Mouse (Mus musculus): Measurements from ENCODE around the gene Trim12a. TPM values are rescaled to one million over a fixed set of nuclear protein-coding genes. Genes with fewer than 3 reads are reported as not detected.
A peak's percentile ranks its signal among the peaks of the same experiment; 100 is the strongest.
"Not testable (repeated sequence)": the region's sequence is repeated elsewhere in the genome, so short reads cannot be mapped to it uniquely, and the experiment has no call there.

Gene Trim12a
- 2.2 and 2.8 TPM in 2 replicates for total RNA-seq (2014; rRNA removed)
- polyA plus RNA-seq (2015; fragmentation: Nextera tagmentation; extraction: Ambion mirVana): 3.1 and 3.7 TPM in 2 replicates

DNA sequence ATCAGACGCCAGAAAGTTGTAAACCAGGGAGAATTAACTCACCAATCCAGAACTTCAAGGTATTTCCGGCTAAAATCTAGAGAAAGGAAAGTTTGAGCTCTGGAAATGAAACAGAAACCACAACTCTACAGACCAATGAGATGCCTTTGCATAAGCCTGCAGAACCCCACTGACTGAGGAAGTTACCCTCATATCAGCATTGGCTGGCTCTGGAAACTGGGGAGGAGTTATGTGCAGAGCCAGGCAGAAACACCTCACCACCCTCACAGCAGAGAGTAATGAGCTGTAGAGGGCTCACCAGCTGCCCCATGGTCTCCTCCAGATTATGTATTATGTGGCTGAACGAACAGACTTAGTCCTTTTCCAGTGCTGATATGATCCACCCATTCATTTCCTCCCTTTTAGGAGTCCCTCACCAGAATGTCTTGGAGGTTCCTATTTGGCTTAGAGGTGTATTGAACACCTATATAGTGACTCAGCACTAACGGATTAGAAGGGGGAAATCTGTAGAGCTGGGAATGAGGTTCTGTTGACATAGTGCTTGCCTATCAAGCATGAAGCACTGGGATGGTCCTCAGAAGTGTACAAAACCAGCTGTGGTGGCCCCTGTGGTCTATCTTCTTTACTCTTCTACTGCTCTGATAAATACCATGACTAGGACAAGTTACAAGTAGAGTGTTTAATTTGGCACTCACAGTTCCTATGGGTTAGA, at the start of gene Trim12a:
Trim12a (minus strand) TSS at position 98 of the 712 bp plus-strand sequence.
- Histone ChIP-seq H3K4me2 (ENCODE audit: low read depth, low read length) (peak within 1 kb of the TSS; percentile 43), H3K4me3 (ENCODE audit: low read length) (peak within 1 kb of the TSS; percentile 32)
- ATAC-seq: peak; percentile 74; the same call in 1 of the 2 replicates
- H3K36me3 ChIP-seq (ENCODE audit: insufficient read depth, low read length); H3K27ac ChIP-seq; H3K9ac ChIP-seq (replicated peaks; ENCODE audit: low read length); H3K4me1 ChIP-seq (ENCODE audit: insufficient read depth, low read length); DNase-seq (ENCODE audit: low spot score); H3K27me3 ChIP-seq (ENCODE audit: insufficient read depth, low read length); H3K9me3 ChIP-seq (ENCODE audit: low read length): not testable (repeated sequence)
- WGBS: 24% methylated on average over 4 of the region's 4 CpGs

DNA sequence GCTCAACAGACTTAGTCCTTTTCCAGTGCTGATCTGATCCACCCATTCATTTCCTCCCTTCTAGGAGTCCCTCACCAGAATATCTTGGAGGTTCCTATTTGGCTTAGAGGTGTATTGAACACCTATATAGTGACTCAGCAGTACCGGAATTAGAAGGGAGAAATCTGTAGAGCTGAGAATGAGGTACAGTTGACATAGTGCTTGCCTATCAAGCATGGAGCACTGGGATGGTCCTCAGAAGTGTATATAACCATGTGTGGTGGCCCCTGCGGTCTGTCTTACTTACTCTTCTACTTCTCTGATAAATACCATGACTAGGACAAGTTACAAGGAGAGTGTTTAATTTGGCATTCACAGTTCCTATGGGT, 38.3 kb upstream of the Trim12a start:
- WGBS: 87% methylated on average over 2 of the region's 2 CpGs
- TF ChIP-seq CTCF (IDR thresholded peaks at IDR 0.05; ENCODE audit: low read depth): no peak
- H3K36me3 ChIP-seq (ENCODE audit: insufficient read depth, low read length): no peaks in the 10 kb centered on the region
- H3K27me3 ChIP-seq (ENCODE audit: insufficient read depth, low read length): no peaks in the 10 kb centered on the region
- H3K9me3 ChIP-seq (ENCODE audit: low read length): no peaks in the 10 kb centered on the region
- H3K9ac ChIP-seq (replicated peaks; ENCODE audit: low read length): no peak overlapping the region
- no peak for DNase-seq (ENCODE audit: low spot score)
- no peak for ATAC-seq
- H3K4me2 ChIP-seq (ENCODE audit: low read depth, low read length): no peak overlapping the region; the same call in 1 of the 2 replicates
- H3K27ac ChIP-seq: no peak overlapping the region
- no peak overlapping the region for H3K4me3 ChIP-seq (ENCODE audit: low read length)
- H3K4me1 ChIP-seq (ENCODE audit: insufficient read depth, low read length): no peaks in the 10 kb centered on the region

DNA sequence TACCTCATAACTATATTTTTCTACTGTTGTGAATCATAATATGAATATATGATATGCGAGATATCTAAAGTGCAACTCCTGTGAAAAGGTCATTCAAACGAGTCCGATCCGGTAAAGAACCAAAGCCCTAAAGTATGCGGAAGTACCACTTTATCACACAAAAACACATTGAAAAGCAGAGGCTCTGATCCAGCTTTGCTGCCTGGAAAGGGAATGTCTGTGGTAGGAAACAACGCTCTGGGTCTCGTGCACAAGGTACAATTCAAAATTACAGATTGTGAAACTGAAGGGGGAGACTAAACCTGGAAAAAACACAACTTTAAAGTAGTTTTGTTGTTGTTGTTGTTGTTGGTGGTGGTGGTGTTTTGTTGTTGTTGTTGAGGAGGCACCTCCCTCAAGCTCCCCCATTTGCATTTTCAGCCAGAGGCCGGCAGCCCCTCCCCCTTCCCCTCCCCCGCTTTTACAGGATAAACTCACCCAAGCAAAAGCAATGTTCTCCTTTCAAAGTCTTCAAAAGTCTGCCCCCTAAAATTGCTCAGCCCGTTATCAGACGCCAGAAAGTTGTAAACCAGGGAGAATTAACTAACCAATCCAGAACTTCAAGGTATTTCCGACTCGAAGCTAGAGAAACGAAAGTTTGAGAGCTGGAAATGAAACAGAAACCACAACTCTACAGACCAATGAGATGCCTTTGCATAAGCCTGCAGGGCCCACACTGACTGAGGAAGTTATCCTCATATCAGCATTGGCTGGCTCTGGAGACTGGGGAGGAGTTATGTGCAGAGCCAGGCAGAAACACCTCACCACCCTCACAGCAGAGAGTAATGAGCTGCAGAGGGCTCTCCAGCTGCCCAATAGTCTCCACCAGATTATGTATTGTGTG, 37.7 kb upstream of the Trim12a start, which contains the start of gene Trim12c:
Trim12c (minus strand) TSS at position 646 of the 883 bp plus-strand sequence.
- peak within 1 kb of the TSS; percentile 44 for H3K4me2 ChIP-seq (ENCODE audit: low read depth, low read length)
- H3K27ac ChIP-seq: no peak within 1 kb of the TSS
- WGBS: 9% methylated on average over 14 of the region's 14 CpGs
- peak; percentile 95 for ATAC-seq
- DNase-seq (ENCODE audit: low spot score): peak; percentile 62
- no peaks in the 10 kb centered on the region for H3K4me1 ChIP-seq (ENCODE audit: insufficient read depth, low read length)
- H3K36me3 ChIP-seq (ENCODE audit: insufficient read depth, low read length): no peaks in the 10 kb centered on the region
- no peaks in the 10 kb centered on the region for H3K27me3 ChIP-seq (ENCODE audit: insufficient read depth, low read length)
- no peak for TF ChIP-seq CTCF (IDR thresholded peaks at IDR 0.05; ENCODE audit: low read depth)
- H3K4me3 ChIP-seq (ENCODE audit: low read length): peak within 1 kb of the TSS; percentile 31
- no peak within 1 kb of the TSS for H3K9ac ChIP-seq (replicated peaks; ENCODE audit: low read length)
- H3K9me3 ChIP-seq (ENCODE audit: low read length): no peaks in the 10 kb centered on the region

DNA sequence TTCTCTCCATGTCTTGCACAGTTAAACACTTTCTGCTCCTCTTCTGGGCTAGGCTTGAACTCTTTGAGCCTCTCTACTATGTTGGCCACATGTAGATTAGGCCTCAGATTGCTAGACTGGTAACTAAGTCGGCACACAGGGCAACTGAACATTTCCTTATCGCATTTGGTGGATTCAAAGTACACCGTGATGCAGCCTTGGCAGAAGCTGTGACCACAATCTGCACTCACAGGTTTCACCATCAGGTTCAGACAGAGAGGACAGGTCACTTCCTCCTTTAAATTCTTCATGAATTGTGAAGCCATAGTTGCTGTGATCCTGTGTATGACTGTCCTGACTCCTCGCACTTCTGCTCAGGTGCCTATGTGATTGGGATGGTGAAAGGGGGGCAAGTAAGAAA, 32.8 kb upstream of the Trim12a start:
- not testable (repeated sequence) for H3K9me3 ChIP-seq (ENCODE audit: low read length); ATAC-seq; H3K9ac ChIP-seq (replicated peaks; ENCODE audit: low read length); H3K27ac ChIP-seq; H3K27me3 ChIP-seq (ENCODE audit: insufficient read depth, low read length); H3K4me3 ChIP-seq (ENCODE audit: low read length); DNase-seq (ENCODE audit: low spot score); H3K4me2 ChIP-seq (ENCODE audit: low read depth, low read length); H3K4me1 ChIP-seq (ENCODE audit: insufficient read depth, low read length); H3K36me3 ChIP-seq (ENCODE audit: insufficient read depth, low read length)
- WGBS: 91% methylated on average over 4 of the region's 4 CpGs

DNA sequence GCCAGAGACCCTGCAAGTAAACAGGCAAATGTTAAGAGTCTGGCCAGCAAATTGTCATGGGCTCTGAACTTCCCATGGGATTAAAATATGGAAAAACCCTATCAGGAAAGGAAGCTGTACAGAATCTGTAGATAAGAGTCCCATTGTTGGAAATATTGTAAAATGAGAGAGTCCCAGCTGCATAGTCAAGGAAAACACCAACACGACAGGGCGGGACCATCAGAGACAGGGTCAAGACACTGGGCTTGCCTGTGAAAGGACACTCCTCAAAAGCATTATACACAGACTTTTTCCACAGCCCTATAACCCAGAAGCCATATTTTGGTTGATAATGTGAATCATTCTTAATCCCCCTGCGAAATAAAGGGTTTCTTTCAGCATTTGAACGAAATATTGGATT, 25.5 kb upstream of the Trim12a start:
- WGBS: 82% methylated on average over 2 of the region's 4 CpGs
- not testable (repeated sequence) for ATAC-seq; H3K9ac ChIP-seq (replicated peaks; ENCODE audit: low read length); H3K36me3 ChIP-seq (ENCODE audit: insufficient read depth, low read length); H3K4me2 ChIP-seq (ENCODE audit: low read depth, low read length); H3K4me1 ChIP-seq (ENCODE audit: insufficient read depth, low read length); H3K9me3 ChIP-seq (ENCODE audit: low read length); H3K27ac ChIP-seq; H3K27me3 ChIP-seq (ENCODE audit: insufficient read depth, low read length); DNase-seq (ENCODE audit: low spot score); H3K4me3 ChIP-seq (ENCODE audit: low read length)

DNA sequence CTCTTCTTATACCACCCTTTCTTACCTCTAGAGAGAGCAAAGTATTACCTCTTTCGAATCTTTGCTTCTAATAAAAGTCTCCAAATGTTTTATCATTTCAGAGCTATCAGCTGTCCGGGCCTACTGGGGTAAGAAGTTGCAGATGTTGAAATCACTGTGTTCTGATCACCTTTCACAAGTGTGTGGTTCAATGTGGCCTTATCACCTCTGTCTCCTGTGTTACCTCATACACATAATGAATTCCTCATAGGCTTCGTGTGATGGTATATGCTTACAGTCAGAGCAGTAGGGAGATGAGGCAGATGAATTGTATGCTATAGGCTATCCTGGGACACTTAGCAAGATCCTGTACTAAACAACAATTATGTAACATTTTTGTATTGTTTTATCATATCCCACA, 20.3 kb upstream of the Trim12a start:
- ATAC-seq; H3K27ac ChIP-seq; H3K4me1 ChIP-seq (ENCODE audit: insufficient read depth, low read length); H3K27me3 ChIP-seq (ENCODE audit: insufficient read depth, low read length); H3K9me3 ChIP-seq (ENCODE audit: low read length); H3K36me3 ChIP-seq (ENCODE audit: insufficient read depth, low read length); H3K4me3 ChIP-seq (ENCODE audit: low read length); H3K9ac ChIP-seq (replicated peaks; ENCODE audit: low read length); DNase-seq (ENCODE audit: low spot score); H3K4me2 ChIP-seq (ENCODE audit: low read depth, low read length): not testable (repeated sequence)
- 87% methylated on average over 3 of the region's 3 CpGs for WGBS

DNA sequence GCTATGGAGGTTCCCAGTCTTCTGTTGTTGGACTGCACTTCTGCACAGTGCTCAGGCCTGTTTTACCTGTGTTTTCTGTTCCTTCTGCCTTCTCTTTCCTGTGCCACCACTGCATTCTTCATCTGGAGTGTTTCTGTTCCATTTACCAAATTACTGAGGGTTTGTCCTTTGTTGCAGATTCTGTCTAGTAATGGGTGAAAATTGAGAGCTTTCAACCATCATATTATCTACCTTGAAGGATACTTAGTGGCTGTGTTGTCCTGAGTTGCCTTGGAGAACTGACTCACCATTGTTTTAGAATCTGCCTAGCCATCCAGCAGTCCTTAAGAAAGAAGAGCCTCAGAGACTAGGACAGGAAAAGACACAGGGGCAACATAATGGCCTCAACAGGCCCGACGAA, 13.9 kb upstream of the Trim12a start, which contains the start of gene Trim34b:
Trim34b (plus strand) TSS at position 301 of the 400 bp plus-strand sequence.
- not testable (repeated sequence) for H3K27me3 ChIP-seq (ENCODE audit: insufficient read depth, low read length); H3K4me3 ChIP-seq (ENCODE audit: low read length); H3K36me3 ChIP-seq (ENCODE audit: insufficient read depth, low read length); H3K9ac ChIP-seq (replicated peaks; ENCODE audit: low read length); H3K4me2 ChIP-seq (ENCODE audit: low read depth, low read length); H3K4me1 ChIP-seq (ENCODE audit: insufficient read depth, low read length); H3K9me3 ChIP-seq (ENCODE audit: low read length); DNase-seq (ENCODE audit: low spot score); ATAC-seq; H3K27ac ChIP-seq
- WGBS: 86% methylated on average over 2 of the region's 2 CpGs
